Mouse (Mus musculus): ENCODE results near the gene Nphs2.
"Not testable (repeated sequence)": the region's sequence is repeated elsewhere in the genome, so short reads cannot be mapped to it uniquely, and the experiment has no call there.

GRCm38 (mm10) chr1:156268546-156268945, 42.0 kb upstream of the Nphs2 start:
- TF ChIP-seq POLR2A (IDR thresholded peaks at IDR 0.05; ENCODE audit: insufficient read depth, low read depth, low read length); CTCF (IDR thresholded peaks at IDR 0.05); EP300 (IDR thresholded peaks at IDR 0.05; ENCODE audit: insufficient read depth, low read depth, low read length): not testable (repeated sequence)

Data from heart, adult 2 months (tissue).